Mouse (Mus musculus): Measurements from ENCODE around the gene Cstf3. TPM values are rescaled to one million over a fixed set of nuclear protein-coding genes. Genes with fewer than 3 reads are reported as not detected.

The Cstf3 gene
- polyA plus RNA-seq, 1 experiment: 6.7 TPM

DNA sequence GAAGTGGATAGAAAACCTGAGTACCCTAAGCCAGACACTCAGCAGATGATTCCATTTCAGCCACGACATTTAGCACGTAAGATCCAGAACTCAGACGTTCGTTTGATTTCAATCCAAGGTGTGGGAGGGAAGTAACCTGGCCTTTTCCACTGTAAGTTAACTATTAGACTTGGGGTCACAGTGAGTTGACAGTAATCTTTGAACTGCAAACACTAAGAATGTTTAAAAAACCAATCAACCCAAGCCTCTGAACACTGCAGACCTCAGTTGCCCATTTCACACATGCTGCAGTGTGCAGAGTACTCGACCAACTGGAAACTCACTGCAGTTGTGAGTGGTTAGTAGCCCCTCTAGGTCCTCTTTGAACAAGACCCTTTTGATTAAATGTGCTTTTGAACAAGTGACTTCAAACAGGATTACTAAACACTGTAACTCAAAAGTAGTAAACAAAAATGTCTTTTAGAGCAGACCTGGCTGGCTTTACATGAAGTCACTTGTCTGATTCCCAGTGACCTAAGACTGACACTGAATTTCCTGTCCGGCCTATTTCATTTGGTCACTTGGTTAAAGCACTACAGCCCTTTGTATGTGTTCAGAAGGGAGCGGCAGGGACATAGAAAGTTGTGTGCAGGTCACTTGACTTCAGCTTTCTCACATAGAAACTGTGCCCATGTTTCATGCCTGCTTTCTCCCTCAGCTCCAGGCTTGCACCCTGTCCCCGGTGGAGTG is 73.2 kb downstream of the Cstf3 start:
- H3K27ac ChIP-seq (ENCODE audit: insufficient read depth, low read length): no peak overlapping the region
- 94% methylated on average over 8 of the region's 8 CpGs for WGBS
- DNase-seq (ENCODE audit: low read depth in 1 of 2, low spot score in 2 of 2): no peak
- no peaks in the 10 kb centered on the region for H3K27me3 ChIP-seq (ENCODE audit: control insufficient read depth, insufficient read depth, low read length)
- H3K36me3 ChIP-seq (ENCODE audit: control insufficient read depth, insufficient read depth, low read length): peaks cover 23% of the 10 kb centered on the region
- no peak overlapping the region for H3K4me3 ChIP-seq (ENCODE audit: extremely low read depth, insufficient read depth, insufficient read length)
- no peak for TF ChIP-seq CTCF (IDR thresholded peaks at IDR 0.05; ENCODE audit: extremely low read depth, insufficient read depth, insufficient read length, insufficient replicate concordance)
- no peak for TF ChIP-seq POLR2A (IDR thresholded peaks at IDR 0.05; ENCODE audit: low read depth, low read length)
- no peaks in the 10 kb centered on the region for H3K4me1 ChIP-seq (ENCODE audit: control insufficient read depth, insufficient read depth, insufficient read length)

GRCm38 (mm10) chr2:104669122-104669804 is 78.9 kb downstream of the Cstf3 start:
- DNase-seq (ENCODE audit: low read depth in 1 of 2, low spot score in 2 of 2): no peak
- no peaks in the 10 kb centered on the region for H3K4me1 ChIP-seq (ENCODE audit: control insufficient read depth, insufficient read depth, insufficient read length)
- H3K27me3 ChIP-seq (ENCODE audit: control insufficient read depth, insufficient read depth, low read length): no peaks in the 10 kb centered on the region
- no peak overlapping the region for H3K27ac ChIP-seq (ENCODE audit: insufficient read depth, low read length)
- H3K36me3 ChIP-seq (ENCODE audit: control insufficient read depth, insufficient read depth, low read length): peaks cover 8% of the 10 kb centered on the region
- no peak overlapping the region for H3K4me3 ChIP-seq (ENCODE audit: extremely low read depth, insufficient read depth, insufficient read length)
- TF ChIP-seq CTCF (IDR thresholded peaks at IDR 0.05; ENCODE audit: extremely low read depth, insufficient read depth, insufficient read length, insufficient replicate concordance) (no peak), POLR2A (IDR thresholded peaks at IDR 0.05; ENCODE audit: low read depth, low read length) (no peak)
- 85% methylated on average over 6 of the region's 6 CpGs for WGBS

GRCm38 (mm10) chr2:104671724-104672123 is 81.4 kb downstream of the Cstf3 start:
- no peak overlapping the region for H3K4me3 ChIP-seq (ENCODE audit: extremely low read depth, insufficient read depth, insufficient read length)
- TF ChIP-seq POLR2A (IDR thresholded peaks at IDR 0.05; ENCODE audit: low read depth, low read length) (no peak), CTCF (IDR thresholded peaks at IDR 0.05; ENCODE audit: extremely low read depth, insufficient read depth, insufficient read length, insufficient replicate concordance) (no peak)
- DNase-seq (ENCODE audit: low read depth in 1 of 2, low spot score in 2 of 2): no peak
- no peak overlapping the region for H3K27ac ChIP-seq (ENCODE audit: insufficient read depth, low read length)
- H3K27me3 ChIP-seq (ENCODE audit: control insufficient read depth, insufficient read depth, low read length): no peaks in the 10 kb centered on the region
- no peaks in the 10 kb centered on the region for H3K36me3 ChIP-seq (ENCODE audit: control insufficient read depth, insufficient read depth, low read length)
- no peaks in the 10 kb centered on the region for H3K4me1 ChIP-seq (ENCODE audit: control insufficient read depth, insufficient read depth, insufficient read length)

GRCm38 (mm10) chr2:104677326-104677725 is 87.0 kb downstream of the Cstf3 start:
- H3K27me3 ChIP-seq (ENCODE audit: control insufficient read depth, insufficient read depth, low read length): no peaks in the 10 kb centered on the region
- no peak overlapping the region for H3K4me3 ChIP-seq (ENCODE audit: extremely low read depth, insufficient read depth, insufficient read length)
- H3K36me3 ChIP-seq (ENCODE audit: control insufficient read depth, insufficient read depth, low read length): no peaks in the 10 kb centered on the region
- no peak overlapping the region for H3K27ac ChIP-seq (ENCODE audit: insufficient read depth, low read length)
- TF ChIP-seq CTCF (IDR thresholded peaks at IDR 0.05; ENCODE audit: extremely low read depth, insufficient read depth, insufficient read length, insufficient replicate concordance) (no peak), POLR2A (IDR thresholded peaks at IDR 0.05; ENCODE audit: low read depth, low read length) (no peak)
- no peak for DNase-seq (ENCODE audit: low read depth in 1 of 2, low spot score in 2 of 2)
- WGBS: 79% methylated on average over 3 of the region's 3 CpGs
- H3K4me1 ChIP-seq (ENCODE audit: control insufficient read depth, insufficient read depth, insufficient read length): no peaks in the 10 kb centered on the region

GRCm38 (mm10) chr2:104684771-104685170 is 94.4 kb downstream of the Cstf3 start:
- no peak for DNase-seq (ENCODE audit: low read depth in 1 of 2, low spot score in 2 of 2)
- Histone ChIP-seq H3K36me3 (ENCODE audit: control insufficient read depth, insufficient read depth, low read length) (no peaks in the 10 kb centered on the region), H3K4me1 (ENCODE audit: control insufficient read depth, insufficient read depth, insufficient read length) (no peaks in the 10 kb centered on the region), H3K27ac (ENCODE audit: insufficient read depth, low read length) (no peak overlapping the region), H3K27me3 (ENCODE audit: control insufficient read depth, insufficient read depth, low read length) (no peaks in the 10 kb centered on the region), H3K4me3 (ENCODE audit: extremely low read depth, insufficient read depth, insufficient read length) (no peak overlapping the region)
- no peak for TF ChIP-seq CTCF (IDR thresholded peaks at IDR 0.05; ENCODE audit: extremely low read depth, insufficient read depth, insufficient read length, insufficient replicate concordance)
- TF ChIP-seq POLR2A (IDR thresholded peaks at IDR 0.05; ENCODE audit: low read depth, low read length): no peak
- 83% methylated on average over 4 of the region's 4 CpGs for WGBS

DNA sequence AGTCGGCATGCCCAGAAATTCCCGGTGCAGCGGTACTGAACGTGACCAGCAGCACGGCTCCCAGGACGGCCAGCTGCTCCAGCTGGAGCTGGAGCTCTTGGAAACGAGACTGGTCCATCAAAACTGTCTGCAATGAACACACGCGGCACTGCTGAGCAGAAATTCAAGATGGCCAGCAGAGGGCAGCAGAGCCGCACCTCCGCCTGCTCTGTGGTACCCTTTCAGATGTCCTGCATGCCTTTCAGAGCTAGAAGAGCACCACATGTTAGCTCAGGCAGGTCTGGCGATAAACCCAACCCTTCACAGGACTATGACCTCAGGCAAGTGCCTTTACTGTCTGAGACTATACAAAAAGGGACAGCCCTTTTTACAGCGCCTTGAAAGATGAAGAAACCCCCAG is 95.1 kb downstream of the Cstf3 start:
- no peaks in the 10 kb centered on the region for H3K36me3 ChIP-seq (ENCODE audit: control insufficient read depth, insufficient read depth, low read length)

DNA sequence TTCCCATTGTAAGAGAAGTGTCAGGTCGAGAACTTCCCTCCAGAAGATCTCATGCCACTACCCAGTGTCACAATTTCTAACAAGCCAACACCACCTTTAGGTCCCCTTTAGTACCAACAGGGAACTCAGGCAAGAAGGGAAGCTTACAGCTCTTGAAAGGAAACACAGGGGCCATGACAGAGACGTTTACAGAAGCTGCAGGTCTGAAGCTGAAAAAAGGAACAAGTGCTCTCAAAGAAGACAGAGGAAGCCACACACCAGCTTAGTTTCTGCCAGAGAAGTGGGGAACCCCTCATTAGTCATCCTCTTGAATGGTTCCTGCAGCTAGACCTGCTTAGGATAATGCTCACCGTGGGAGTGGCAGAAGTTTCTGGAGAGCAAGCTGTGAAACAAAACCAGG is 96.9 kb downstream of the Cstf3 start:
- DNase-seq (ENCODE audit: low read depth in 1 of 2, low spot score in 2 of 2): no peak
- Histone ChIP-seq H3K4me3 (ENCODE audit: extremely low read depth, insufficient read depth, insufficient read length) (no peak overlapping the region), H3K36me3 (ENCODE audit: control insufficient read depth, insufficient read depth, low read length) (no peaks in the 10 kb centered on the region), H3K4me1 (ENCODE audit: control insufficient read depth, insufficient read depth, insufficient read length) (no peaks in the 10 kb centered on the region), H3K27ac (ENCODE audit: insufficient read depth, low read length) (no peak overlapping the region), H3K27me3 (ENCODE audit: control insufficient read depth, insufficient read depth, low read length) (no peaks in the 10 kb centered on the region)
- TF ChIP-seq POLR2A (IDR thresholded peaks at IDR 0.05; ENCODE audit: low read depth, low read length) (no peak), CTCF (IDR thresholded peaks at IDR 0.05; ENCODE audit: extremely low read depth, insufficient read depth, insufficient read length, insufficient replicate concordance) (no peak)
- 10% methylated on average over 3 of the region's 3 CpGs for WGBS

More for the DNA sequence above, 95.1 kb downstream of the Cstf3 start:
- Histone ChIP-seq H3K27me3 (ENCODE audit: control insufficient read depth, insufficient read depth, low read length) (no peaks in the 10 kb centered on the region), H3K4me3 (ENCODE audit: extremely low read depth, insufficient read depth, insufficient read length) (no peak overlapping the region), H3K4me1 (ENCODE audit: control insufficient read depth, insufficient read depth, insufficient read length) (no peaks in the 10 kb centered on the region), H3K27ac (ENCODE audit: insufficient read depth, low read length) (no peak overlapping the region)
- 13% methylated on average over 13 of the region's 13 CpGs for WGBS
- TF ChIP-seq CTCF (IDR thresholded peaks at IDR 0.05; ENCODE audit: extremely low read depth, insufficient read depth, insufficient read length, insufficient replicate concordance) (peak; percentile 97), POLR2A (IDR thresholded peaks at IDR 0.05; ENCODE audit: low read depth, low read length) (no peak)
- DNase-seq (ENCODE audit: low read depth in 1 of 2, low spot score in 2 of 2): peak; percentile 12 to 60

All from spleen, adult 2 months (tissue).